Mouse (Mus musculus): ENCODE measurements at regions not wholly inside any gene's neighbourhood (a gene's known extent, or its start where the extent isn't known, plus 50 kb on each side); places are given as distances from the start of the nearest gene placed in this dataset.

- no peak overlapping the region for H3K4me3 ChIP-seq (ENCODE audit: low read depth, low read length)
- no peak for ATAC-seq
- no peak overlapping the region for H3K4me2 ChIP-seq (ENCODE audit: low read length)
- H3K27ac ChIP-seq (ENCODE audit: low read depth, low read length) = no peak overlapping the region
- no peaks in the 10 kb centered on the region for H3K4me1 ChIP-seq (ENCODE audit: control insufficient read depth, insufficient read depth, low read length)
- no peak overlapping the region for H3K9ac ChIP-seq (ENCODE audit: low read length)
- H3K9me3 ChIP-seq (replicated peaks; ENCODE audit: control insufficient read depth, low read length) = no peaks in the 10 kb centered on the region; the same call in 1 of the 2 replicates
- no peak for DNase-seq (ENCODE audit: low spot score)
- WGBS = 43% methylated on average over 3 of the region's 3 CpGs
- H3K27me3 ChIP-seq (replicated peaks; ENCODE audit: control insufficient read depth, insufficient read depth, low read length) = no peaks in the 10 kb centered on the region
- no peaks in the 10 kb centered on the region for H3K36me3 ChIP-seq (ENCODE audit: control insufficient read depth, insufficient read depth, low read length)
Observed at GRCm38 (mm10) chr14:80083724-80084123, 99.8 kb downstream of the Olfm4 start.

- ATAC-seq (no peak), DNase-seq (ENCODE audit: low spot score) (no peak)
- no peak overlapping the region for H3K4me2 ChIP-seq (ENCODE audit: low read length)
- H3K27ac ChIP-seq (ENCODE audit: low read depth, low read length) = no peak overlapping the region
- no peaks in the 10 kb centered on the region for H3K4me1 ChIP-seq (ENCODE audit: control insufficient read depth, insufficient read depth, low read length)
- WGBS = 4% methylated on average over 1 of the region's 1 CpGs
- no peaks in the 10 kb centered on the region for H3K9me3 ChIP-seq (replicated peaks; ENCODE audit: control insufficient read depth, low read length)
- H3K4me3 ChIP-seq (ENCODE audit: low read depth, low read length) = no peak overlapping the region
- no peaks in the 10 kb centered on the region for H3K27me3 ChIP-seq (replicated peaks; ENCODE audit: control insufficient read depth, insufficient read depth, low read length)
- no peaks in the 10 kb centered on the region for H3K36me3 ChIP-seq (ENCODE audit: control insufficient read depth, insufficient read depth, low read length)
- H3K9ac ChIP-seq (ENCODE audit: low read length) = no peak overlapping the region
Observed at GRCm38 (mm10) chr14:80097238-80097637, 113.4 kb downstream of the Olfm4 start.

- H3K27me3 ChIP-seq (replicated peaks; ENCODE audit: control insufficient read depth, insufficient read depth, low read length) = no peaks in the 10 kb centered on the region
- ATAC-seq (no peak), DNase-seq (ENCODE audit: low spot score) (no peak)
- H3K27ac ChIP-seq (ENCODE audit: low read depth, low read length) = no peak overlapping the region
- H3K4me1 ChIP-seq (ENCODE audit: control insufficient read depth, insufficient read depth, low read length) = no peaks in the 10 kb centered on the region
- H3K36me3 ChIP-seq (ENCODE audit: control insufficient read depth, insufficient read depth, low read length) = no peaks in the 10 kb centered on the region
- 62% methylated on average over 6 of the region's 6 CpGs for WGBS
- H3K9me3 ChIP-seq (replicated peaks; ENCODE audit: control insufficient read depth, low read length) = no peaks in the 10 kb centered on the region
- no peak overlapping the region for H3K4me3 ChIP-seq (ENCODE audit: low read depth, low read length)
- H3K4me2 ChIP-seq (ENCODE audit: low read length) = no peak overlapping the region
- no peak overlapping the region for H3K9ac ChIP-seq (ENCODE audit: low read length)
Observed at GRCm38 (mm10) chr14:80113115-80113687, 129.3 kb downstream of the Olfm4 start.

- Histone ChIP-seq H3K9ac (ENCODE audit: low read length) (no peak overlapping the region), H3K36me3 (ENCODE audit: control insufficient read depth, insufficient read depth, low read length) (no peaks in the 10 kb centered on the region), H3K9me3 (replicated peaks; ENCODE audit: control insufficient read depth, low read length) (no peaks in the 10 kb centered on the region), H3K27me3 (replicated peaks; ENCODE audit: control insufficient read depth, insufficient read depth, low read length) (no peaks in the 10 kb centered on the region), H3K4me1 (ENCODE audit: control insufficient read depth, insufficient read depth, low read length) (no peaks in the 10 kb centered on the region), H3K27ac (ENCODE audit: low read depth, low read length) (no peak overlapping the region), H3K4me2 (ENCODE audit: low read length) (no peak overlapping the region), H3K4me3 (ENCODE audit: low read depth, low read length) (no peak overlapping the region)
- ATAC-seq (no peak), DNase-seq (ENCODE audit: low spot score) (no peak)
Observed at GRCm38 (mm10) chr14:80114326-80114725, 130.4 kb downstream of the Olfm4 start.

GRCm38 (mm10) chr14:80125156-80125555 lies 141.3 kb downstream of the Olfm4 start:
- no peak overlapping the region for H3K27ac ChIP-seq (ENCODE audit: low read depth, low read length)
- no peaks in the 10 kb centered on the region for H3K4me1 ChIP-seq (ENCODE audit: control insufficient read depth, insufficient read depth, low read length)
- no peak overlapping the region for H3K4me3 ChIP-seq (ENCODE audit: low read depth, low read length)
- H3K9me3 ChIP-seq (replicated peaks; ENCODE audit: control insufficient read depth, low read length) = no peaks in the 10 kb centered on the region
- H3K36me3 ChIP-seq (ENCODE audit: control insufficient read depth, insufficient read depth, low read length) = no peaks in the 10 kb centered on the region
- no peaks in the 10 kb centered on the region for H3K27me3 ChIP-seq (replicated peaks; ENCODE audit: control insufficient read depth, insufficient read depth, low read length)
- WGBS = 83% methylated on average over 4 of the region's 4 CpGs
- ATAC-seq (no peak), DNase-seq (ENCODE audit: low spot score) (no peak)
- no peak overlapping the region for H3K9ac ChIP-seq (ENCODE audit: low read length)
- no peak overlapping the region for H3K4me2 ChIP-seq (ENCODE audit: low read length)

- Histone ChIP-seq H3K4me3 (ENCODE audit: low read depth, low read length) (no peak overlapping the region), H3K4me1 (ENCODE audit: control insufficient read depth, insufficient read depth, low read length) (no peaks in the 10 kb centered on the region), H3K9ac (ENCODE audit: low read length) (no peak overlapping the region), H3K27me3 (replicated peaks; ENCODE audit: control insufficient read depth, insufficient read depth, low read length) (no peaks in the 10 kb centered on the region), H3K9me3 (replicated peaks; ENCODE audit: control insufficient read depth, low read length) (no peaks in the 10 kb centered on the region), H3K4me2 (ENCODE audit: low read length) (no peak overlapping the region), H3K27ac (ENCODE audit: low read depth, low read length) (no peak overlapping the region), H3K36me3 (ENCODE audit: control insufficient read depth, insufficient read depth, low read length) (no peaks in the 10 kb centered on the region)
- 91% methylated on average over 2 of the region's 2 CpGs for WGBS
- ATAC-seq (no peak), DNase-seq (ENCODE audit: low spot score) (no peak)
Observed at GRCm38 (mm10) chr14:80128181-80128580, 144.3 kb downstream of the Olfm4 start.

GRCm38 (mm10) chr14:80137541-80137940 lies 153.7 kb downstream of the Olfm4 start:
- no peaks in the 10 kb centered on the region for H3K9me3 ChIP-seq (replicated peaks; ENCODE audit: control insufficient read depth, low read length)
- no peak overlapping the region for H3K4me2 ChIP-seq (ENCODE audit: low read length)
- H3K4me3 ChIP-seq (ENCODE audit: low read depth, low read length) = no peak overlapping the region
- DNase-seq (ENCODE audit: low spot score) = no peak
- WGBS = 32% methylated on average over 5 of the region's 5 CpGs
- no peak overlapping the region for H3K27ac ChIP-seq (ENCODE audit: low read depth, low read length)
- ATAC-seq = no peak
- no peak overlapping the region for H3K9ac ChIP-seq (ENCODE audit: low read length)
- H3K36me3 ChIP-seq (ENCODE audit: control insufficient read depth, insufficient read depth, low read length) = no peaks in the 10 kb centered on the region
- H3K4me1 ChIP-seq (ENCODE audit: control insufficient read depth, insufficient read depth, low read length) = peaks cover 22% of the 10 kb centered on the region
- H3K27me3 ChIP-seq (replicated peaks; ENCODE audit: control insufficient read depth, insufficient read depth, low read length) = no peaks in the 10 kb centered on the region

- no peak overlapping the region; the same call in 1 of the 2 replicates for H3K9ac ChIP-seq (ENCODE audit: low read length)
- peak overlapping the region; percentile 36; the same call in 1 of the 2 replicates for H3K27ac ChIP-seq (ENCODE audit: low read depth, low read length)
- 2% methylated on average over 6 of the region's 6 CpGs for WGBS
- H3K4me1 ChIP-seq (ENCODE audit: control insufficient read depth, insufficient read depth, low read length) = peaks cover 22% of the 10 kb centered on the region
- H3K4me2 ChIP-seq (ENCODE audit: low read length) = 0 out of 2 replicates have a peak overlapping the region, but pooled peaks have one; percentile 12
- H3K4me3 ChIP-seq (ENCODE audit: low read depth, low read length) = no peak overlapping the region
- no peaks in the 10 kb centered on the region for H3K36me3 ChIP-seq (ENCODE audit: control insufficient read depth, insufficient read depth, low read length)
- no peaks in the 10 kb centered on the region for H3K27me3 ChIP-seq (replicated peaks; ENCODE audit: control insufficient read depth, insufficient read depth, low read length)
- DNase-seq (ENCODE audit: low spot score) (peak; percentile 73), ATAC-seq (peak; percentile 79)
- no peaks in the 10 kb centered on the region for H3K9me3 ChIP-seq (replicated peaks; ENCODE audit: control insufficient read depth, low read length)
Observed at GRCm38 (mm10) chr14:80138991-80139791, 155.3 kb downstream of the Olfm4 start.

GRCm38 (mm10) chr14:80157002-80157401 lies 173.1 kb downstream of the Olfm4 start:
- no peak for ATAC-seq
- WGBS = 57% methylated on average over 6 of the region's 6 CpGs
- no peak for DNase-seq (ENCODE audit: low spot score)

More at GRCm38 (mm10) chr14:80157002-80157401, 173.1 kb downstream of the Olfm4 start:
- Histone ChIP-seq H3K4me1 (ENCODE audit: control insufficient read depth, insufficient read depth, low read length) (no peaks in the 10 kb centered on the region), H3K27me3 (replicated peaks; ENCODE audit: control insufficient read depth, insufficient read depth, low read length) (no peaks in the 10 kb centered on the region), H3K4me2 (ENCODE audit: low read length) (no peak overlapping the region), H3K36me3 (ENCODE audit: control insufficient read depth, insufficient read depth, low read length) (no peaks in the 10 kb centered on the region), H3K9me3 (replicated peaks; ENCODE audit: control insufficient read depth, low read length) (no peaks in the 10 kb centered on the region), H3K9ac (ENCODE audit: low read length) (no peak overlapping the region), H3K27ac (ENCODE audit: low read depth, low read length) (no peak overlapping the region), H3K4me3 (ENCODE audit: low read depth, low read length) (no peak overlapping the region)
